Mouse (Mus musculus): ENCODE measurements around the gene Ism2. TPM values are rescaled to one million over a fixed set of nuclear protein-coding genes. Genes with fewer than 3 reads are reported as not detected.

The Ism2 gene
- total RNA-seq, 2 experiments from 2014 or later: 0.43 TPM; not detected in 1

DNA sequence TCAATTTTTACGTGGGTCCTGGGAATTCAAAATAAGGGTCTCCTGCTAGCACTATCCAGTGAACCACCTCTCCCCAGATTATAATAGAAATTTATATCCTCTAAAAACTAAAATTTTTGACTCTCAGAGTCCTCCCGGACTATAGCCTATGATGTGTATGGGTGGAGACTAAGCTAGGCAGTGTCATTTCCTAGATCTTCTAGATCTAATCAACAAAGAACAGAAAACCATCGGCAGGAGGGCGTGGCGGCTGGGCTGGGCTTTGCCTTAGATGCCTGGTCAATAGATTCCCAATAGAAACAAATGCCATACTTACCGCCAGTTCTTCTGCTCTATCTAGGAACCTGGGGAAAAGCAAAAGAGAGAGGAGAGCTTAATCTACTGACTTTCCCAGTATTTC, 49.3 kb downstream of the Ism2 start:
- DNase-seq: no peak
- intact Hi-C loops (cut with DNase I): loop anchor here (5.0 kb wide), 1 partner anchor 82 kb away; no protein-coding TSS in a partner anchor

DNA sequence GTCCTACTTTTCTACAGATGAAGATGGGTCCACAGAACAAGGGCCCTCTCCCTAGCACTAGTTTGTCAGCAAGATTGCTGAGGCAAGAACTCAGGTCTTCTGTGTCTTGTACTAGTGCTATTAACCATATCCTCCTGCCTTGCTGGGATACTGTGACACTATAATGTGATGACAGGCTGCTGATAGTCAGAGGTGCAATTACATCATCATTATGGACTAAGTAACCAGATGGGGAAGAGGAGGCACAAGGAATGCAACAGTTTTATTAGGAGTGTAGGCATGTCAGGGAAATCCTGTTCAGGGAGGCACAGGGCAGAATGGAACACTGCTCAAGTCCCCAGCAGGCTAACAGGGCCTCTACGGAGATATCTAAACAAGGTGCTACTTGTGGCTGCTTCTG, 60.9 kb downstream of the Ism2 start, which contains the start of gene Noxred1:
Gene Noxred1, minus strand, starts transcription at position 101 of the 400 bp plus-strand sequence.
- no peak for DNase-seq
- intact Hi-C loops (cut with DNase I): no loop called here

DNA sequence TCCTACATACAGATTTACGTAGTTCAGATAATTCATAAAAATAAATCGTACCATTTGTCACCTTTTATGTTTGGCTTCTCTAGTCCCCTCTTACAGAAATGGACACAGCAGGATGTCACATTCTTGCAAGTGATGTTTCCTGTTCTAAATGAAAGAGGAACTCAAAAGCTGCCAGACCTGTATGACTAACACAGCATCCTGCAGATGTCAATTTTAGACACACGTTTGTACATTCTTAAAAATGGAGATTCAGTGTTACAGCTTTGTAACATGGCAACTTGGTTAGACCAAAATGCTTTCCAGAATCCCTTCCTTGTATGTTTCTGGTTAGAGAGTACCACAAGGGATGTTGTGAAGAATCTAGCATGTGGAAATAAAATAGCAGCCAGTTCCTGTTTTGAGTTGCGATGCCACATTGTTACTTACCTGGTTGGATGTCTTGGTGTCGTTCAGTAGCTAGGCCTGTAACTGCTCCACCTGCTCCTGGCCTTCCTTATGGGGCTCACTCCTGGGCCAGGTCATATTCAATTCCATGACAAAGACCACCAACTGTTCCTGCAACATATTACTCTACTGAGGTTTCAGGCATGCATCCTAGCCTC, 62.5 kb downstream of the Ism2 start:
- DNase-seq: no peak
- intact Hi-C loops (cut with DNase I): no loop called here

DNA sequence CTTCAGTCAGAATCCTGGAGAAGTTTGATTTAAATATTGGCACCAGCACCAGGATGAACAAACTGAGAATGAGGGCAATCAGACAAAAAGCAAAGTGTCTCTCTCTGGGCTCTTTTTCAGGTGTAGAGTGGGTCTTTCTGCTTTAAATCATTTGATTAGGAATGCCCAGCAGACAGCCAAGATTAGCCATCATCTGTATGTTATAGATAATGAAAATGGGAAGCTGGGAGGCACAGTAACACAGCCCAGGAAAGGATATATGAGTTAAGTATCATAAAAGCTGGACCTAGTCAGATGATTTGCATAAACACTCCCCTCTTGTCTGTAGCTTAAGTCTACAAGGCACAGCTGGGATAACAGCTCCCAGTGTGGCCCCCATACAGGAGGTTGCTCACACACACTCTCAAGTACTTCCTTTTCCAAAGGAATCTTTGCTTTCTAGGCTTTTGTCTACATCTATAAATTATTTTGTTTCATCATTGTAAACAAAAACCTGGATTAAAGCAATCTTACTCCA, 69.1 kb downstream of the Ism2 start:
- DNase-seq: no peak
- intact Hi-C loops (cut with DNase I): no loop called here

DNA sequence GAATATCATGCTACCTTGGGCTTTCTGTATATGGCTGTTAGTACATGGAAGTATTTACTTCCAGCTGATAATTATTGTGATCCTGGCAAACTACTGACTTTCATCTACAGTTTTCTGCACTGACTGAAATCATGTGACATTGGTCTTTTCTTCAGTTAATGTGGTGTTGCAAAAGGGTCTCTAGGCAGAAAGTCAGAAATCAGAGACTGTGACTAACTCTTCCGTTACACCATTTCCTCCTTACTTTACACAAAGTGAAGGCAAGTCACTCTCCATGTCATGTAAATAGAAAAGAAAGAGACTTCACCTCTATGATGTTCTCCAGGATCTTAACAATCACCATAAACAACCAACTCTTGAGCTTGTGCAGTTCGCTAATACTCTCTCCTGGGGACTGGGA, 69.9 kb downstream of the Ism2 start:
- intact Hi-C loops (cut with DNase I): no loop called here
- DNase-seq: no peak

Small RNA genes lying within 50 kb of the gene (microRNA-seq; reads per million reads assigned to microRNA genes)
- 0 reads per million in 2 experiments for gene Gm47293

Other genes starting within 250 kb of the Ism2 start
- under 1 TPM in 1 of 2 experiments, not detected in 1; 0.17 TPM for gene Ngb, start 197.2 kb downstream of the Ism2 start, total RNA-seq (2021)
- gene Gstz1, start 152.5 kb downstream of the Ism2 start, total RNA-seq (2021): 10 to 100 TPM; 49.0 to 51.5 TPM
- 10 to 100 TPM; 11.5 to 12.4 TPM for gene Pomt2, start 151.7 kb downstream of the Ism2 start, total RNA-seq (2021)
- under 1 TPM; 0.34 to 0.72 TPM for gene Samd15, start 100.0 kb downstream of the Ism2 start, total RNA-seq (2021)
- 1 to 10 TPM; 5.5 to 7.2 TPM for gene Tmed8, start 99.3 kb downstream of the Ism2 start, total RNA-seq (2021)
- under 1 TPM in 1 of 2 experiments, not detected in 1; 0.36 TPM for gene Noxred1, start 61.0 kb downstream of the Ism2 start, total RNA-seq (2021)
- 10 to 100 TPM; 33.2 to 34.0 TPM for gene Vipas39, start 33.4 kb downstream of the Ism2 start, total RNA-seq (2021)
- 100 to 1,000 TPM; 103 to 108 TPM for gene Ahsa1, start 33.2 kb downstream of the Ism2 start, total RNA-seq (2021)
- 10 to 100 TPM; 51.9 to 58.9 TPM for gene Sptlc2, start 88.7 kb upstream of the Ism2 start, total RNA-seq (2021)
- gene Slirp, start 144.2 kb upstream of the Ism2 start, total RNA-seq (2021): 100 to 1,000 TPM; 151 to 152 TPM
- 10 to 100 TPM; 12.4 to 13.3 TPM for gene Alkbh1, start 144.3 kb upstream of the Ism2 start, total RNA-seq (2021)
- gene Snw1, start 172.6 kb upstream of the Ism2 start, total RNA-seq (2021): 10 to 100 TPM; 47.1 to 53.2 TPM
- gene Gm5788, start 195.0 kb upstream of the Ism2 start, total RNA-seq (2021): not detected
- not detected for gene Gm8300, start 214.6 kb upstream of the Ism2 start, total RNA-seq (2021)